Mouse (Mus musculus) kidney, postnatal 0 days (tissue): ENCODE results near the gene Gucy2g. TPM values are rescaled to one million over a fixed set of nuclear protein-coding genes. Genes with fewer than 3 reads are reported as not detected.

Experiments
- ATAC-seq: fragments of 200-750 bp; cut with Nextera tagmentation; replicated peaks from 2 replicates; pipeline ENCODE4 v1.8.0; 2017; ENCODE audit warnings: low read depth, moderate number of reproducible peaks, moderate TSS enrichment, moderate library complexity; ENCODE audit not compliant: low FRiP score
- DNase-seq: peaks from one replicate; pipeline ENCODE4 v3.0.0-alpha.2; 2016; ENCODE audit warnings: low spot score
- H3K27ac ChIP-seq: fragments of 300-500 bp; sonication (generic); 2 replicates; pipeline ENCODE4 v1.5.1; 2014; ENCODE audit warnings: mild to moderate bottlenecking
- H3K27me3 ChIP-seq: fragments of 300-500 bp; sonication (generic); 2 replicates; pipeline ENCODE4 v1.6.1; 2014; ENCODE audit warnings: low read length, mixed read lengths; ENCODE audit not compliant: insufficient read depth
- H3K36me3 ChIP-seq: fragments of 300-500 bp; sonication (generic); 2 replicates; pipeline ENCODE4 v1.6.1; 2014; ENCODE audit warnings: low read length, mixed read lengths; ENCODE audit not compliant: insufficient read depth
- H3K4me1 ChIP-seq: fragments of 300-500 bp; sonication (generic); replicated peaks from 2 replicates; pipeline ENCODE4 v1.6.1; 2014; ENCODE audit warnings: antibody characterized with exemption, low read length, mixed read lengths; ENCODE audit not compliant: insufficient read depth
- H3K4me2 ChIP-seq: fragments of 300-500 bp; sonication (generic); 2 replicates; pipeline ENCODE4 v1.6.1; 2014; ENCODE audit warnings: mild to moderate bottlenecking, low read length, moderate library complexity, mixed read lengths
- H3K4me3 ChIP-seq: fragments of 300-500 bp; sonication (generic); replicated peaks from 2 replicates; pipeline ENCODE4 v1.5.1; 2014; ENCODE audit warnings: low read depth, low read length
- H3K9ac ChIP-seq: fragments of 300-500 bp; sonication (generic); 2 replicates; pipeline ENCODE4 v1.6.1; 2014; ENCODE audit warnings: low read depth, low read length
- H3K9me3 ChIP-seq: fragments of 300-500 bp; sonication (generic); replicated peaks from 2 replicates; pipeline ENCODE4 v1.6.1; 2016; ENCODE audit warnings: low read length, inconsistent platforms, mixed read lengths
- CTCF ChIP-seq: IDR thresholded peaks from 2 replicates; pipeline ENCODE4 v1.5.1; 2016; ENCODE audit warnings: antibody characterized with exemption, low read depth, mild to moderate bottlenecking, moderate library complexity
- WGBS: fragments of 180-500 bp; shearing (Covaris S2); extraction: QIAGEN DNeasy Blood & Tissue Kit; methylation state at CpG from one replicate; pipeline ENCODE4 v1.1.7; 2014; 5-methylcytosine and 5-hydroxymethylcytosine counted together
- polyA plus RNA-seq: library from polyadenylated mRNA; unstranded; fragments of >200 nt; fragmentation: Nextera tagmentation; extraction: Ambion mirVana; gene quantifications from 2 replicates; pipeline ENCODE4 v1.2.1, GENCODE M21; 2015

Gucy2g gene
- polyA plus RNA-seq, 1 experiment from 2014 or later: 0.34 TPM

GRCm38 (mm10) chr19:55271448-55271847 lies 30.4 kb upstream of the Gucy2g start:
- DNase-seq: peak; percentile 25
- H3K27ac ChIP-seq: 0 out of 2 replicates have a peak overlapping the region, but pooled peaks have one; percentile 47
- WGBS: 40% methylated on average over 3 of the region's 3 CpGs
- TF ChIP-seq CTCF: no peak
- H3K36me3 ChIP-seq: 0 out of 2 replicates have a peak, but pooled peaks cover 5% of the 10 kb centered on the region
- H3K4me3 ChIP-seq: no peak overlapping the region
- H3K27me3 ChIP-seq: no peaks in the 10 kb centered on the region
- no peaks in the 10 kb centered on the region for H3K9me3 ChIP-seq
- ATAC-seq: no peak; the same call in 1 of the 2 replicates
- no peak overlapping the region for H3K4me2 ChIP-seq
- H3K9ac ChIP-seq: no peak overlapping the region
- 0 out of 2 replicates have a peak, but pooled peaks cover 21% of the 10 kb centered on the region for H3K4me1 ChIP-seq

GRCm38 (mm10) chr19:55269051-55269450 lies 28.0 kb upstream of the Gucy2g start:
- WGBS: 64% methylated on average over 5 of the region's 5 CpGs
- no peak for TF ChIP-seq CTCF
- Histone ChIP-seq H3K27me3 (no peaks in the 10 kb centered on the region), H3K9me3 (no peaks in the 10 kb centered on the region), H3K4me1 (0 out of 2 replicates have a peak, but pooled peaks cover 21% of the 10 kb centered on the region), H3K36me3 (0 out of 2 replicates have a peak, but pooled peaks cover 3% of the 10 kb centered on the region), H3K4me3 (no peak overlapping the region), H3K27ac (peak overlapping the region; percentile 86), H3K4me2 (no peak overlapping the region; the same call in 1 of the 2 replicates), H3K9ac (no peak overlapping the region)
- peak; percentile 19 for DNase-seq
- peak; percentile 41; the same call in 1 of the 2 replicates for ATAC-seq

- 41% methylated on average over 3 of the region's 3 CpGs for WGBS
- no peak overlapping the region for H3K4me3 ChIP-seq
These were observed 27.1 kb upstream of the Gucy2g start for GRCm38 (mm10) chr19:55268150-55268549.

GRCm38 (mm10) chr19:55266786-55267185 lies 25.8 kb upstream of the Gucy2g start:
- Histone ChIP-seq H3K4me2 (no peak overlapping the region), H3K27ac (peak overlapping the region; percentile 86; the same call in 1 of the 2 replicates), H3K36me3 (no peaks in the 10 kb centered on the region), H3K9me3 (no peaks in the 10 kb centered on the region), H3K4me3 (no peak overlapping the region), H3K4me1 (0 out of 2 replicates have a peak, but pooled peaks cover 21% of the 10 kb centered on the region), H3K27me3 (no peaks in the 10 kb centered on the region), H3K9ac (no peak overlapping the region)
- TF ChIP-seq CTCF: no peak
- ATAC-seq (no peak), DNase-seq (no peak)
- 68% methylated on average over 3 of the region's 3 CpGs for WGBS

More at GRCm38 (mm10) chr19:55268150-55268549, 27.1 kb upstream of the Gucy2g start:
- H3K27me3 ChIP-seq: no peaks in the 10 kb centered on the region
- H3K36me3 ChIP-seq: no peaks in the 10 kb centered on the region
- H3K27ac ChIP-seq: peak overlapping the region; percentile 86
- TF ChIP-seq CTCF: no peak
- no peak for DNase-seq
- H3K4me2 ChIP-seq: no peak overlapping the region
- H3K4me1 ChIP-seq: 0 out of 2 replicates have a peak, but pooled peaks cover 21% of the 10 kb centered on the region
- H3K9me3 ChIP-seq: no peaks in the 10 kb centered on the region
- ATAC-seq: peak; percentile 69; the same call in 1 of the 2 replicates
- H3K9ac ChIP-seq: no peak overlapping the region

DNA sequence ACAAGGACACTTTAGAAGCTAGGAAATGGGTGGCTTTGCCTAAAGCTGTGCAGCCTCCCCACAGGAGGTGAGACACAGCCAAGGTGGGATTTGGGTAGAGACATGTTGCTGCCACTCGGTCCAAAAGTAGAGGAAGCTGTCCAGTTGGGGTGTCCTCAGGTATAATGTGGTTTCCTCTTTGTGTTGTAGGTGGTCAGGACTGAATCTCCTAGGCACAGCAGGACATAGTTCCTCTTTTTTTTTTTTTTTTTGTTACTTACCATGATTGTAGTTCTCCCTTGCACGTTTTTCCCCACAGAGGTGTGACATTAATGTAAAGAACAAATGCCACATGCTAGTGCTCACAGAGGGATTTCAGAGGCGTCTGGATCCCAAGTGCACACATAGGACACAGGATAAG lies 24.2 kb upstream of the Gucy2g start:
- H3K4me3 ChIP-seq: no peak overlapping the region
- 85% methylated on average over 3 of the region's 3 CpGs for WGBS
- H3K4me1 ChIP-seq: 0 out of 2 replicates have a peak, but pooled peaks cover 20% of the 10 kb centered on the region
- DNase-seq: no peak
- no peaks in the 10 kb centered on the region for H3K9me3 ChIP-seq
- H3K36me3 ChIP-seq: no peaks in the 10 kb centered on the region
- no peak overlapping the region for H3K9ac ChIP-seq
- no peak overlapping the region for H3K4me2 ChIP-seq
- no peak for ATAC-seq
- H3K27me3 ChIP-seq: no peaks in the 10 kb centered on the region
- no peak for TF ChIP-seq CTCF
- no peak overlapping the region for H3K27ac ChIP-seq

DNA sequence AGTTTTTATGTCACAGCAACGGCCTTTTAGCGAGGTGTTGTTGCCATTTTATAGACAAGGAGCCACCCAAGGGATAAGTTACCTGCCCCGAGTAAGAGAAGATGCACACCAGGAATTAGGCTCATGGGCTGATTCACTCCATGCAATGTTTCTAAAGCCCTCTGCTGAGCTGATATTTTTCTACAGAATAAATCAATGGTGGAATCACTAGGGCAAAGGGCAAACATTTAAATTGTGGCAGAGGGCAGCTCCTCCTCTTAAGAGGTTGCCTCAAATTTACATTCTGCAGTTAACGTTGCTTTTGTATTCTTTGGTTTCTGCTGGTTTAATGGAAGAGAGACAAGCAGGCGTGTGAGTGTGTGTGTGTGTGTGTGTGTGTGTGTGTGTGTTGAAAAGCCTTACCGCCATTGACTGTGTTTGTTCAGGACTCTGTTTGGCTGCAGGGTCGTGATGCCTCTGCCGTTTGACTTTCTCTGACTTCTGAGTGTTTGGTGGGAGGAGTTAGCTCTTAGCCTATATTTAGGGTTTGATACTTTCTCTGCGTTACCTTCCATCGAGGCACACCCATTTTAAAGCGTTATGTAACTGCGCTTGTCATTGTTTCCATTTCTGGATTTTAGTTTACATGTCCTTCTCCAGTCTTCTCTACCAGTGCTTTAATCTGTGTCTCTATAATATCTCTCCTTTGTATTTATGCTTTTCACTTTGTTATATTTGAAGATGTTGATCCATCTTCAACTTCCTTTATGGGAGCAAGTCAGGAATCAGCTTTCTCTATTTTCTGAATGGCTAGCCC lies 19.6 kb upstream of the Gucy2g start:
- no peaks in the 10 kb centered on the region for H3K4me1 ChIP-seq
- no peaks in the 10 kb centered on the region for H3K9me3 ChIP-seq
- WGBS: 52% methylated on average over 12 of the region's 12 CpGs
- ATAC-seq: no peak
- no peak overlapping the region for H3K4me2 ChIP-seq
- H3K27me3 ChIP-seq: no peaks in the 10 kb centered on the region
- no peak for DNase-seq
- no peak for TF ChIP-seq CTCF
- no peaks in the 10 kb centered on the region for H3K36me3 ChIP-seq
- H3K27ac ChIP-seq: no peak overlapping the region
- no peak overlapping the region for H3K4me3 ChIP-seq
- no peak overlapping the region for H3K9ac ChIP-seq
